Mouse (Mus musculus): ENCODE data around the gene Slc30a4. TPM values are rescaled to one million over a fixed set of nuclear protein-coding genes. Genes with fewer than 3 reads are reported as not detected.

Slc30a4 gene
- polyA plus RNA-seq, 1 experiment from 2014 or later = 6.1 TPM

- Histone ChIP-seq H3K9me3 (no peaks in the 10 kb centered on the region), H3K9ac (no peak overlapping the region), H3K27ac (no peak overlapping the region), H3K27me3 (replicated peaks) (no peaks in the 10 kb centered on the region), H3K4me3 (no peak overlapping the region), H3K4me2 (no peak overlapping the region), H3K36me3 (replicated peaks) (no peaks in the 10 kb centered on the region), H3K4me1 (no peaks in the 10 kb centered on the region)
- 81% methylated on average over 3 of the region's 3 CpGs for WGBS
- ATAC-seq (replicated peaks) = no peak
Measured at GRCm38 (mm10) chr2:122711911-122712310, 9.4 kb upstream of the Slc30a4 start.

DNA sequence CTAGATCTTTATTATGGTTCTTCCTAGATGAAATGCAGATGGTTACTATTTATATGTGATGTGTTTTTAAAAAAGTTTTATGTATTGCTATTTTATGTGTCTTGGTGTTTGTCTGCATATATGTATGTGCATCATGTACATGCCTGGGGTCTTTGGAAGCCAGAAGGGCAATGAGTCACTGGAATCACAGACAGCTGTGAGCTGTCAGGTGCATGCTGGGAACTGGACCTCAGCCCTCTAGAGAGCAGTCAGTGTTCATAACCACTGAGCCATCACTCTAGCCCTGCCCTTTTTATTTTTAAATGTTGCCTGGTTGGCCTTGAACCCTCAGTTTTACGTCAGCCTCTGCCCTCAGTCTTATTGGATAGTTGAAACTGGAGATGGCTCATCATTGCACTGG, 6.7 kb upstream of the Slc30a4 start:
- H3K4me1 ChIP-seq = no peaks in the 10 kb centered on the region
- 77% methylated on average over 1 of the region's 1 CpGs for WGBS
- no peak overlapping the region for H3K27ac ChIP-seq
- H3K27me3 ChIP-seq (replicated peaks) = no peaks in the 10 kb centered on the region
- no peak overlapping the region for H3K4me3 ChIP-seq
- H3K9me3 ChIP-seq = no peaks in the 10 kb centered on the region
- H3K36me3 ChIP-seq (replicated peaks) = no peaks in the 10 kb centered on the region
- no peak for ATAC-seq (replicated peaks)
- no peak overlapping the region for H3K9ac ChIP-seq
- no peak overlapping the region for H3K4me2 ChIP-seq

DNA sequence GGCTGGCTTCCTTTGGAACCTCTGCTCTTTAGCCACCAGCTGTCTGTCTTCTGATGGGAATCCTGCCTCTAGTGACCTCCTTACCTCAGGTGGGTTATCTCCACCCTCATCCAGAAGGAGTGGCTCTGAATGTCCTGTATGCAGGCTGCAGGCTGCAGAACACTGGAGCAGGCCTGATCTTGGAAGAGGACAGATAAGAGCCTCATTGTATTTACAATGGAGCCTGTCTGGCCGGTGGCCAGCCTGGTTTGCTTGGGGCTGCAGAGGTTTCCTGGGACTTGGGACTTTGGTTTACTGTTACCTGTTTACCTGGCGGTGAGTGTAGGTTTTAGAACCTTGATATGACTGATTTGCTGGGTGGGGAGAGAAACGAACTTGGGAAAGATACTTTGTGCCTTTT, 5.6 kb upstream of the Slc30a4 start:
- H3K4me1 ChIP-seq = peaks cover 2% of the 10 kb centered on the region; the same call in 1 of the 2 replicates
- no peaks in the 10 kb centered on the region for H3K9me3 ChIP-seq
- WGBS = 70% methylated on average over 3 of the region's 3 CpGs
- no peak overlapping the region for H3K9ac ChIP-seq
- no peaks in the 10 kb centered on the region for H3K27me3 ChIP-seq (replicated peaks)
- H3K4me3 ChIP-seq = no peak overlapping the region
- H3K27ac ChIP-seq = no peak overlapping the region
- no peak for ATAC-seq (replicated peaks)
- H3K4me2 ChIP-seq = no peak overlapping the region
- no peaks in the 10 kb centered on the region for H3K36me3 ChIP-seq (replicated peaks)

GRCm38 (mm10) chr2:122704572-122704971, 2.1 kb upstream of the Slc30a4 start:
- H3K4me2 ChIP-seq = no peak overlapping the region
- no peaks in the 10 kb centered on the region for H3K9me3 ChIP-seq
- no peaks in the 10 kb centered on the region for H3K36me3 ChIP-seq (replicated peaks)
- peaks cover 24% of the 10 kb centered on the region for H3K4me1 ChIP-seq
- no peak overlapping the region for H3K4me3 ChIP-seq
- no peak overlapping the region for H3K27ac ChIP-seq
- 94% methylated on average over 2 of the region's 2 CpGs for WGBS
- H3K9ac ChIP-seq = no peak overlapping the region
- no peak for ATAC-seq (replicated peaks)
- no peaks in the 10 kb centered on the region for H3K27me3 ChIP-seq (replicated peaks)

GRCm38 (mm10) chr2:122701871-122702180, 637 bp downstream of the Slc30a4 start:
- Histone ChIP-seq H3K4me2 (peak overlapping the region; percentile 90), H3K4me3 (peak overlapping the region; percentile 71), H3K4me1 (peaks cover 27% of the 10 kb centered on the region), H3K9me3 (no peaks in the 10 kb centered on the region), H3K9ac (peak overlapping the region; percentile 78), H3K27ac (no peak overlapping the region), H3K27me3 (replicated peaks) (no peaks in the 10 kb centered on the region), H3K36me3 (replicated peaks) (no peaks in the 10 kb centered on the region)
- no peak for ATAC-seq (replicated peaks)
- WGBS = under 1% methylated on average over 15 of the region's 15 CpGs

DNA sequence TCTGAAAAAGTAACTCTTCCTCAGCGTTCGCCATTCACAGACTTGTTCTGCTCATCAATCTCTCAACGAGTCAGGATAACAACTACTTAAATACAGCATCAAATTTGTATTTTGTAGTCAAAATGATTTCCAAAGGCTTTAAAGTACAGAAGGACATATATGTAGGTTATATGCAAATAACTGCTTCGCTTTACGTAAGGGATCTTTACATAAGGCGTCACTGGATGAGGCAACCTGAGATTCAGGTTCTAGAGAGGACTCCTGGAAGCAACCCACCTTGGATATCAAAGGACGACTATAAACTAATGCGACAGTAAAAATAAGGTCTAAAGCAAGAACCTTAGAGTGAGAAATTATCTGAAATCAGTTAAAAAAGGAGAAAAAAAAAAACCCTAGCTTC, 1.5 kb downstream of the Slc30a4 start:
- H3K9ac ChIP-seq = peak overlapping the region; percentile 78; the same call in 1 of the 2 replicates
- WGBS = 67% methylated on average over 8 of the region's 8 CpGs

GRCm38 (mm10) chr2:122697526-122697925, 4.9 kb downstream of the Slc30a4 start:
- Histone ChIP-seq H3K36me3 (replicated peaks) (no peaks in the 10 kb centered on the region), H3K4me1 (peaks cover 23% of the 10 kb centered on the region), H3K9me3 (no peaks in the 10 kb centered on the region), H3K9ac (no peak overlapping the region), H3K27ac (no peak overlapping the region), H3K27me3 (replicated peaks) (no peaks in the 10 kb centered on the region), H3K4me3 (no peak overlapping the region), H3K4me2 (no peak overlapping the region)
- ATAC-seq (replicated peaks) = no peak
- 88% methylated on average over 2 of the region's 2 CpGs for WGBS

More for the DNA sequence above, 1.5 kb downstream of the Slc30a4 start:
- H3K4me1 ChIP-seq = peaks cover 27% of the 10 kb centered on the region
- no peaks in the 10 kb centered on the region for H3K9me3 ChIP-seq
- peak overlapping the region; percentile 90 for H3K4me2 ChIP-seq
- H3K27ac ChIP-seq = no peak overlapping the region
- peak overlapping the region; percentile 71 for H3K4me3 ChIP-seq
- no peak for ATAC-seq (replicated peaks)
- no peaks in the 10 kb centered on the region for H3K27me3 ChIP-seq (replicated peaks)
- H3K36me3 ChIP-seq (replicated peaks) = no peaks in the 10 kb centered on the region

GRCm38 (mm10) chr2:122686665-122687064, 15.8 kb downstream of the Slc30a4 start:
- Histone ChIP-seq H3K4me3 (no peak overlapping the region), H3K4me2 (no peak overlapping the region), H3K9me3 (peaks cover 6% of the 10 kb centered on the region), H3K9ac (no peak overlapping the region), H3K36me3 (replicated peaks) (no peaks in the 10 kb centered on the region), H3K27me3 (replicated peaks) (no peaks in the 10 kb centered on the region), H3K27ac (no peak overlapping the region), H3K4me1 (no peaks in the 10 kb centered on the region)
- WGBS = 80% methylated on average over 6 of the region's 6 CpGs
- ATAC-seq (replicated peaks) = no peak

- Histone ChIP-seq H3K36me3 (replicated peaks) (peaks cover 3% of the 10 kb centered on the region; the same call in 1 of the 2 replicates), H3K4me1 (no peaks in the 10 kb centered on the region), H3K9me3 (peaks cover 13% of the 10 kb centered on the region), H3K27me3 (replicated peaks) (no peaks in the 10 kb centered on the region), H3K27ac (no peak overlapping the region), H3K4me3 (no peak overlapping the region), H3K4me2 (no peak overlapping the region), H3K9ac (no peak overlapping the region)
- ATAC-seq (replicated peaks) = no peak
- WGBS = 75% methylated on average over 1 of the region's 1 CpGs
Measured at GRCm38 (mm10) chr2:122683641-122684040, 18.8 kb downstream of the Slc30a4 start.

DNA sequence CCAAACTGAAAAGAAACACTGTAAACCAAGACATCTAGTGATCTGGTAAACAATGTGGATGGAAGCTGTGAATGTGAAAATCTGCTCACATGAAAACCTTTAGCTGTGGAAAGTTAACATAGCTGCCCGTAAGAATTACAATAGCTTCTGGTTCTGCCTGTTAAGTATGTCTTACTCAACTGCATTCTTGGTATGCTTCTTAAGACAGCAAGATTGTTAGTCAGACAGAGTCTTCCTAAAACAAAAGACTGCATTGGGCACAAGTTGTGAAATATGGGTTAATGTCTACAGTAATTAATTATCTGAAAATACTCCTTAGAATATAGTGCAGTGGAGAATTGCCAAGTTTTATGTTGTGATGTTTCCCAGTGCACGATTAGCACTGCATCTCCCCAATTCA, 19.9 kb downstream of the Slc30a4 start:
- WGBS = 69% methylated on average over 2 of the region's 2 CpGs
- Histone ChIP-seq H3K27ac (no peak overlapping the region), H3K4me1 (no peaks in the 10 kb centered on the region), H3K36me3 (replicated peaks) (peaks cover 3% of the 10 kb centered on the region; the same call in 1 of the 2 replicates), H3K27me3 (replicated peaks) (no peaks in the 10 kb centered on the region), H3K4me3 (no peak overlapping the region), H3K9ac (no peak overlapping the region), H3K4me2 (no peak overlapping the region), H3K9me3 (peaks cover 13% of the 10 kb centered on the region)
- no peak for ATAC-seq (replicated peaks)

- H3K27ac ChIP-seq = no peak overlapping the region
- H3K4me2 ChIP-seq = no peak overlapping the region
- WGBS = 88% methylated on average over 5 of the region's 5 CpGs
- no peak; the same call in 1 of the 2 replicates for ATAC-seq (replicated peaks)
- H3K4me1 ChIP-seq = no peaks in the 10 kb centered on the region
- peaks cover 13% of the 10 kb centered on the region for H3K9me3 ChIP-seq
- no peak overlapping the region for H3K4me3 ChIP-seq
- H3K9ac ChIP-seq = no peak overlapping the region
- H3K27me3 ChIP-seq (replicated peaks) = no peaks in the 10 kb centered on the region
- peaks cover 3% of the 10 kb centered on the region; the same call in 1 of the 2 replicates for H3K36me3 ChIP-seq (replicated peaks)
Measured at GRCm38 (mm10) chr2:122681379-122682137, 20.9 kb downstream of the Slc30a4 start.

DNA sequence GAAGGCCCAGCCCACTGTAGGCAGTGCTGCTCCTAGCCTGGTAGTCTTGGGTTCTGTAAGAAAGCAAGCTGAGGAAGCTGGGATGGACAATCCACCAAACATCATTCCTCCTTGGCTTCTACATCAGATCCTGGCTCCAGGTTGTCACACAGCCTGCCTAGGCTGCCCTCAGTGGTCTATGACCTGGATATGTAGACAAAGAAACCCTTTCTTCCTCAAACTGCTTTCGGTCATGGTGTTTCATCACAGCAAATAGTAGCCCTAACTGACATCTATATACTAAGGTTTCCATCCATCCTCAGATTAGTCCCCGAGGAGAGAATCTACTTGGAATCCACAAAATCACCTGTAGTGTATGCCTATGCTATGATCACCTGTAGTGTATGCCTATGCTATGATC, 27.3 kb downstream of the Slc30a4 start:
- Histone ChIP-seq H3K4me1 (no peaks in the 10 kb centered on the region), H3K27me3 (replicated peaks) (no peaks in the 10 kb centered on the region), H3K36me3 (replicated peaks) (no peaks in the 10 kb centered on the region), H3K9ac (no peak overlapping the region), H3K27ac (no peak overlapping the region), H3K4me3 (no peak overlapping the region), H3K4me2 (no peak overlapping the region), H3K9me3 (no peaks in the 10 kb centered on the region)
- ATAC-seq (replicated peaks) = no peak
- 92% methylated on average over 2 of the region's 2 CpGs for WGBS

- Histone ChIP-seq H3K9ac (no peak overlapping the region), H3K4me3 (no peak overlapping the region), H3K36me3 (replicated peaks) (no peaks in the 10 kb centered on the region), H3K4me1 (no peaks in the 10 kb centered on the region), H3K4me2 (no peak overlapping the region), H3K9me3 (no peaks in the 10 kb centered on the region), H3K27me3 (replicated peaks) (no peaks in the 10 kb centered on the region), H3K27ac (no peak overlapping the region)
- 71% methylated on average over 5 of the region's 5 CpGs for WGBS
- ATAC-seq (replicated peaks) = no peak
Measured at GRCm38 (mm10) chr2:122672841-122673240, 29.6 kb downstream of the Slc30a4 start.
